Mouse (Mus musculus) thymus, postnatal 10 days (tissue): ENCODE data around the gene Mettl6.
A peak's percentile ranks its signal among the peaks of the same experiment; 100 is the strongest.
"Not testable (repeated sequence)": the region's sequence is repeated elsewhere in the genome, so short reads cannot be mapped to it uniquely, and the experiment has no call there.

Experiments used
- DNase-seq, 2 experiments: peaks; one replicate each; pipeline ENCODE4 v3.0.0; 2021; ENCODE audit warnings: low spot score in 2 of 2

Mettl6 gene

DNA sequence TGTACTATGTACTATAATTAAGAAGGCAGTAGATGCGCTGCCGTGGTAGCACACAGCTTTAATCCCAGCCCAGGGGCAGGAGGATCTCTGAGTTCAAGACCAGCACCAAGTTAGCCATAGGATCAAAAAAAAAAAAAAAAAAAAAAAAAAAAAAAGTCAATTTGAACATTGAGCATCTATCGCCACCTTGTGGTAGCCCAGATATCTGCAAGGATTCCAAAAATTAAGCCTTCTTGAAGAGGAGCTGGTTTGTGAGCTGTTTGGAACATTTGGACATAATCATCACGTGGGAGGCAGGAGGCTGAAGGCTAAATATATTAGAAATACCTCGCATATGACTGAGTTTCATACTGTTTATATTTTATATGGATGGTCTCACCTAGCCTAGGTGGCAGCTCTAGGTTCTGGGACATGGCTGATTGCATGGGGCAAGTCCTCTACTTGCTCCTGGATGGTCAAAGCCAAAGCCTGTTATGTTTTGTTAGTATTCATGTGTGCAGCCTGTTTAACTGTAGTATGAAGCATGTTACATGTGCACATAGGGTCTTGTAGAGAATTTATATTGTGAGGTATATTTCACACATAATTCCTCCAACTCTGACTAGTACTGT lies 22.3 kb downstream of the Mettl6 start:
- DNase-seq: peak; percentile 29 to 75

DNA sequence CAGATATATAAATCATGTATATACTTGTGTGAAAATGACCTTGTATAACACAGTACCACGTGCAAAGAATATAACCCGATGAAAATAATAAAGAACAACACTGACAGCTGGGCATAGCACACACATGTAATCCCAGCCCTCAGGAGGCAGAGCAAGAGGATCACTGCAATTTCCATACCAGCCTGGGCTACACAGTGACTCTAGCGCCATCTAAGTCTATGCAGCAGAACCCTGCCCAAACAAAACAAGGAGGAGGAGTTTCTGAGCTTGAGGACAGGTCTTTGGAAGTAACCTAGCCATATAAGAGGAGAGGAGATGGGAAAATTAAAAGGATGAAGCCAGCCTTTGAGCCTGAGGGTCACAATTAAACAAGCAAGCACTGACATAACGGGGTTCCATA lies 25.1 kb downstream of the Mettl6 start:
- no peak for DNase-seq

DNA sequence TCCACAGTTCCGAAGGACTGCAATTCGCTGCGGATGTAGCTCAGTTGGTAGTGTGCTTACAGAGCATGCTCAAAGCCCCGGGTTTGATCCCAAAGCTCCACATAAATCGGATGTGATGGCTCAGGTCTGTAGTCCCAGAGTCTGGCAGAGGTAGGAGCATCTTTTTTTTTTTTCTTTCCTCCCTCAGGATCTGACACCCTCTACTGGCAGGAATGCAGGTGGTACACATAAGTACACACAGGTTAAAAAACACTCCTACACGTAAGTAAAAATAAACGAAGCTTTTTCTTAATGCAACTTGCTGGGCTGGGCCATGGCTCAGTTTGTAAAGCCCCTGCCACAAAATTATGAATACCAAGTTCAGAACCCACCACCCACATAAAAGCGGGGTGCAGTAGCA lies 30.7 kb downstream of the Mettl6 start:
- no peak for DNase-seq

DNA sequence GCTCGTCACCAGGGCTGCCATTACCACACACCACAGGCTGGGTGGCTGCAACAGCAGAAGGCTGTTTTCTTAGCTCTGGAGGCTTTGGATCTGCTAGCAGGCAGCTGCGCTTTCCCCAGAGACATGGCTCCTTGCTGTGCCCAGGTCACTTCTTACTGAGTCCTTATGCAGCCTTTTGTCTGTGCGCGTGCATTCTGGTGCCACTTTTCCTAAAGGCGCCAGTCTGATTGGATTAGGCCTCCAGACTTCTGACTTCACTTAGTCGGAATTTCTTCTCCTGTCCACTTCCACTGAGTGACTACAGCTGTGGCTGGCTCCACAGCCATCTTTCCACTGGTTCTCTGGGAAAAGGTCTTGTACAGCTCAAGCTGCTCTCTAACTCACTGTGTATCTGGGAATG lies 32.0 kb downstream of the Mettl6 start:
- no peak for DNase-seq

DNA sequence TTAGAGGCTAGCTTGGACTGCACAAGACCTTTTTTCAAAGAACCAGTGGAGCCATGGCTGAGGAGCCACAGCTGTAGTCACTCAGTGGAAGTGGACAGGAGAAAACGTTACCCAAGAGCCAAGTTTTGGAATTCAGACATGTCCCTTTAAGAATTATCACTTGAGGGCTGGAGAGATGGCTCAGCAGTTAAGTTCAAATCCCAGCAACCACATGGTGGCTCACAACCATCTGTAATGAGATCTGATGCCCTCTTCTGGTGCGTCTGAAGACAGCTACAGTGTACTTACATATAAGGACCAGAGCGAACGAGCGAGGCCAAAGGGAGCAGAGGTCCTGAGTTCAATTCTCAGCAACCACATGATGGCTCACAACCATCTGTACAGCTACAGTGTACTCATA lies 32.6 kb downstream of the Mettl6 start:
- DNase-seq: not testable (repeated sequence)

DNA sequence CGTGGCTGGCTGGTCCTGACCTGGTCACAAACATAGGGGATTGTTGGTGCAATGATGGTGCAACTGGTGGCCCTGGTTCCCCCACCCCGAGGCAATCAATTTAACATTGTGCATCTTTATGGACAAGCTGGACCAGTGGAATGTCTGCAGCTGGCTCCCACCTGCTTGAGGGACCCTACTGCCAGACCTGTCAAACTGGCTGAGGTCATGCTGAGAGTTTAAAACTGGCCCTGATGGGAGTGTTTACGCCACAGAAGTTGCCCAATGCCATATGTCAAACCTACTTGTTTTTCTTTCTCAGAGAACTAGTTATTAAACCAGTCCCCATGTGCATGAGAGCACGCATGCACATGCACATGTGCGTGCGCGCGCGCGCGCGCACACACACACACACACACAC lies 36.8 kb downstream of the Mettl6 start:
- DNase-seq: no peak

DNA sequence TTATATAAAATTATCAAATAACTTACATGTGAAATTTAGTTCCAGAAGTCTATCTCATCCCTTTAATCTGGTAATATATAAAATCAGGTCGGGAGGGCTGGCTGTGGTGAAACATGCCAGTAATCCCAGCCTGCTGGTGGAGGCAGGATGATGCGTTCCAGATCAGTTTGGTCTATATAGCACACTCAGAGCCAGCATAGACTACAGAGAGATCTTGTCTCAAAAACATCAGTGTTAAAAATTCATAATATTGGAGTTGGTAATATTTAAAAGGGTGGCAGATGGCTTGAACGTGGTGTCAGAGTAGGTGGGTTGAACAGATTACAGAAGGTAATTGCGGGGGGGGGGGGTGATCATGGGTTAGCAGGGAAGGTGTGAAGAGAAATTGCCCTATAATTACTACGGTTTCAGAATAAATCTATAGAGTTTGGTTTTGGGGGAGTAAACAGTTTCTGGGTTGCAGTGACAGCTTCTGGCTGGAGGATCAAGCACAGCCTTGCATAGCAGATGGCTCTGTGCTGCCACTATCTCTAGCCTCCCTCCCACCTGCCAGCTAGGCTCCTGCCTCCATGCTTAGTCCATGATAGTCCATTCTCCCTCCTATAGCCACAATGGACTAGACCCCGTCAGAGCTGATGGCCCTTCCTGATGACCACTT lies 38.6 kb downstream of the Mettl6 start:
- DNase-seq: no peak

DNA sequence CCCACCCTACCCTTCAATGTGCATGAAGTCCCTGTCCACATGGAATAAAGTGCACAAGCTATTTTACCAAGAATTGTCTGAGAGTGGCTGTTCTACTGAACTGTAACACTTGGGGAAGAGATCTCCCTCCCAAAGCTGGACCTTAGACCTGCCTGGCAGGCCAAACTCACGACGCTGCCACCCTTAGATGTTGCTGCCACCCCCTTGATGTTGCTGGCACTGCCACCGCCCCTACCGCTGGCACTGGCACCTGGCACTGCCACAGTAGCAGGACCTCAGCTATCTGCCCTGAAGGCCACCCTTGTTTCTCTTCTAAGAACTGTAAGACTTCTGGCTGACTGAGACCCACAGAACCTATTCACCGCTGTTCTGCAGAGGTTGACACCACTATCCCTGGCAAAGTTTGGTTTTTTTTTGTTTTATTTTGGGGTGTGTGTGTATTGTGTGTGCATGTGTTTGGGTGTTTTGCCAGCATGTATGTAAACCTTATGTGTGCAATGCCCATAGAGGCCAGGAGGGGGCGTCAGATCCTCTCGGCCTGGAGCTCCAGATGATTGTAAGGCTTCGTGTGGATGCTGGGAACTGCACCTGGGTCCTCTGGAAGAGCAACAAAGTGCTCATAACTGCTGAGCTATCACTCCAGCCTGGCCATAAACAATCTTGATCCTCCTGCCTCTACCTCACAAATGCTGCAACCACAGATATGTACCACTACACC lies 39.8 kb downstream of the Mettl6 start:
- no peak for DNase-seq

DNA sequence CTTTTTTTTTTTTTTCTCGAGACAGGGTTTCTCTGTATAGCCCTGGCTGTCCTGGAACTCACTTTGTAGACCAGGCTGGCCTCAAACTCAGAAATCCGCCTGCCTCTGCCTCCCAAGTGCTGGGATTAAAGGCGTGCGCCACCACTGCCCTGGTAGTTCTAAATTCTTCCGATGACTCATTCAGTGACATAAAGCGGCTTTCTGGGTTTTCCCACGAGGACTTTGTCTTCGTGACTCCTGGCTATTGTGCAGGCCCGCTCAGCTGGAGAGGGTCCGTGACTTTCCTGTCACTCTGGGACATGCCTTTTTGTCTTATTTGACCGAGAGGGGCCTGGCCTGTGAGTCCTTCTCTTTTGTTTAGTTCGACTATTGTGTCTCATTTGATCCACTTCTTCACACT lies 40.9 kb downstream of the Mettl6 start:
- not testable (repeated sequence) for DNase-seq

DNA sequence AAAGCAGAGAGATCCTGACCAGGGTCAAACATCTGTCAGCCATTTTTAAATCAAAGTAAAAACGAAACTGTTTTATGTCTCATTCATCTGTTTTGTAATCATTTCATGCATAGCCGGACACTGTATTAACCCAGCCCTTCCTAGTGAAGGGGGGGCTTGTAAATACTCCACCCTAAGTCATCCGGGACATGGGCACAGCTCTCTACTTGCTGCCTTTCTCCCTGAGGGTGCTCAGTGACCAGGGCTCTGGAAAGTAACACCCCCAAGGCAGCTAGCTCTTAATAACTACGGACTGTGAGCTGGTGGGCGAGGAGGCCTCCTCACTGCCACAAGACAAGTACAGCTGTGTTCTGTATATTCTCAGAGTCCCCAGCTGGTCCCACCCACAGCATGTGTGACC lies 45.8 kb downstream of the Mettl6 start:
- DNase-seq: no peak

DNA sequence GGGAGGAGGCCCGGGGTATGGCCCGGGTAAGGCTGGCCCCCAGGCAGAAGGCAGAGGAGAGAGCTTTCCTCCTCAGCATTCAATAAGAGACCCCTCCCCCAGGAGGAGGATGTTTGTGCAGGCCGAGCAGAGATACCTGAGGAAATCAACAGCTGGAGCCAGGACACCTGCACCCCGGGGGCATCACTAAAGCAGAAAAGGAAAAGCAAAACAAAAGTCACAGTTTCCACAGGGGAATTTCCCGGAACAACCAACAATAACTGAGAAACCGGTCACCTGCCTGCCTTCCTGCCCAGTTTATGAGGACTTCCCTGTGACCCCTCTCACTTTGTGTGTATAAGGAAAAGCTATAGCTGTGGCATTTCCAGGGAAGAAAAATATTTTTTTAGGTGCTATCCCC lies 51.2 kb downstream of the Mettl6 start:
- DNase-seq: no peak

DNA sequence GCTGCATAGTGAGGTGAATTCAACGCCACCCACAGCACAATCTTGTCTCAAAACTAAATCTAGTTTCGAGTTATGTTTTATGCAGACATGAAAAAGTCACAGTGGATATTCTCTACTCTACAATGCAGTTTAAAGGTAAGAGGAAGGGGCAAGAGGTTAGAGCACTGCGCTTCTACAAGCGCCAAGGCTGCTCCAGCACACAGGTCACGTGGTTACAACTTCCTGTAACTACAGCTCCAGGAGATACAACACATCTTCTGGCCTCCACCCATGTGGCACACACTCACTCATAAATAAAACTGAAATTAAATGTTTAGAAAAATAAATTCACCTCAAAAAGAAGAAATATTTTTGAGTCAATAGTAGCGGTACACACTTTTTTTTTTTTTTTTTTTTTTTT lies 54.1 kb downstream of the Mettl6 start:
- DNase-seq: peak in 1 of 2 experiments; percentile 22

DNA sequence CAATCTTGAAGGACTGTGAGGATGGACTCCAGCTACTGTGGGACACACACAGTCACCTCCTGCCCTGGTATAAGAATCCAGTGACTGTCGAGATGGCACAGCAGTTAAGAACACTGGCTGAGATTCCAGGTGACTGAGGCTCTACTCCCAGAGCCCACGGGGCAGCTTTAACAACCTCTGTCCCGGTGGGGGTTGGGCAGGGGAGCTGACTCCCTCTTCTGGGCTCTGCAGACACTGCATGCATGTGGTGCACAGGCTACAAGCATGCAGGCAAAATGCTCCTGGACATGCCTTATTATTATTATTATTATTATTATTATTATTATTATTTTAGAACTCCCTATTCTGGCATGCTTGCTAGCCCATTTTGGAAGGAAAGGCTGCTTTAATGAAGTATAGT lies 54.6 kb downstream of the Mettl6 start:
- no peak for DNase-seq

DNA sequence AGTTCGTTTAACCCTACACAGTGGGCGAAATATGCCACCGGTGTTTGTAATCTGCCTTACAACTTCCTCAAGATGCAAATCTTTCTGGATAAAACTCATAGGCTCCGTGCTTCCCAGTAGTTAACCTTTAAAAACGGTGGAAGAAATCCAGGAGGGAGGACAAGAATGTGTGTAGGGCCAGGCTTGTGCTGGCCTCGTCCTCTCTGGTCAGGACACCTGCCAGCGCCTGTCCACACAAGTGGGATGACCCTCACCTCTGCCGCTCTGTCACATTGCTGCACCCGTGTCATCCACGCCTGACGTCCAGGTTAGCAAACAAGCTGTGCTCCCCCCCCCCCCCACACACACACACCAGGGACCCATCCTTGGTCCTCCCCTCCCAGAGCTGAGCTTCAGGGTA lies 55.6 kb downstream of the Mettl6 start:
- no peak for DNase-seq

DNA sequence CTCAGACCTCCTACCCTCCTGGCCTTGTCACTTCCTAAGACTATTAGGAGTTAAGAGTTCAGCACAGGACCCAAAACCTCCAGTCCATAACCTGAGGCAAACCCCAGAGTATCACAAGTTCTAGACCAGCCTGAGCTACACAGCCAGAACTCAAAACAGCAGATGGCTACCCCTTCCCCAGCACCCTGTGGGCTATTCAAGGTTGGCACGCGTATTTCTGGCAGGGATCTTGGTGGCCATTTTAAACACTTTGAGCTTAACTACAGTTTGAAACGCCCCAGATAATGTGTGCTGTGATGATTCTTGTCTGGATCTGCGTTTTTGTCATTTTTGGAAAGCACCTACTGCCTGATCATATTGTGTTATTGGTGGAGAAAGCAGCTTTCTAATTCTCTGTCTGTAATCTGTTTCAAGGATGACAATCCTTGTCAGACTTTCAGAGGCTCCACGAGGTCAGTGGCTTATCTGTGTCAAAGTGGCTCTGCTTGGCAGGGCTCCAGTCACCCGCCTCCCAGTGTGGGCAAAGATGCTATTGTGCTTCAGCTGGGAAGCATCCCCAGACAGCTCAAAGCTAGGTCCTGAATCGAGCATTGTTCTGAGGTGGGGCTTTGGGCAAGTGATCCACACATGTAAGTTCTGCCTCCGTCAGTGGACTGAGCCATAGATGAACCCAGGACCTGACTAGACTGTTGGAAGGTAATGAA lies 56.9 kb downstream of the Mettl6 start:
- DNase-seq: no peak

DNA sequence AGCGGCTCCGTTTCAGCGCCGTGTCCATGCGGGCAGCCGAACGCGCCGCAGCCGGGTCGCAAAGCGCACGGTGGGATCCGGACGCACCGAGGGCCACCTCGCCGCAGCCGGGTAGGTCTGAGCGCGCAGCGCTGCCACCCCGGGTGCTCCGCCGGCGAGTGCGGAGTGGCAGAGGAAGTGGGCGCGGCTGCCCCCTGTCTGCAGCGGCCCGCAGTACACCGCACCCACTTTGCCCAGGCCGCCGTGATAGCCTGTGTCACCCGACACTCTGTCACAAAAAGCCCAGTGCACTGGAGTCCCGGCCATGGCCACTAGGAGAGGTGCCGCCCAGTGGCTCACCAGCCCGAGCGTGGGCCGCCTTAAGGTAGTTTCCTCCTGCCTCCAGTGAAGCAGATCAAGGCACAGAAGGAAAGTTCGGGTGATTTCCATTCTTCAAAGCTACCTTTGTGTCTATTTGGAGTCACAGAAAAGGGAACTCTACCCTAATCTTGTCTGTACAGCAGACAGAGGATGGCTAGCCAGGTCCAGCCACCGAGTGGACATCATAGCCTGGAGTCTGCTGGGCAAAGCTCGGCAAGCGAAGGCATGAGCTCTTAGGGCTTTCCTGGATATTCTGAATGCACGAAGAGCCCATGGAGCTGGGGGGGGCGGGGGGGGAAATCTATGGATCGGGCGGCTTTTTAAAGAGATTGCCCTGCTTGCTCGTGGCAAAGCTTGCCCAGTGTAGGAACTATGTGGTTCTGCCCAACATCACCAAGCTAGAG lies 58.7 kb downstream of the Mettl6 start, which contains the start of gene Sh3bp5:
Gene Sh3bp5 (minus strand): TSS at position 149 of the 764 bp plus-strand sequence.
- peak; percentile 87 to 94 for DNase-seq

DNA sequence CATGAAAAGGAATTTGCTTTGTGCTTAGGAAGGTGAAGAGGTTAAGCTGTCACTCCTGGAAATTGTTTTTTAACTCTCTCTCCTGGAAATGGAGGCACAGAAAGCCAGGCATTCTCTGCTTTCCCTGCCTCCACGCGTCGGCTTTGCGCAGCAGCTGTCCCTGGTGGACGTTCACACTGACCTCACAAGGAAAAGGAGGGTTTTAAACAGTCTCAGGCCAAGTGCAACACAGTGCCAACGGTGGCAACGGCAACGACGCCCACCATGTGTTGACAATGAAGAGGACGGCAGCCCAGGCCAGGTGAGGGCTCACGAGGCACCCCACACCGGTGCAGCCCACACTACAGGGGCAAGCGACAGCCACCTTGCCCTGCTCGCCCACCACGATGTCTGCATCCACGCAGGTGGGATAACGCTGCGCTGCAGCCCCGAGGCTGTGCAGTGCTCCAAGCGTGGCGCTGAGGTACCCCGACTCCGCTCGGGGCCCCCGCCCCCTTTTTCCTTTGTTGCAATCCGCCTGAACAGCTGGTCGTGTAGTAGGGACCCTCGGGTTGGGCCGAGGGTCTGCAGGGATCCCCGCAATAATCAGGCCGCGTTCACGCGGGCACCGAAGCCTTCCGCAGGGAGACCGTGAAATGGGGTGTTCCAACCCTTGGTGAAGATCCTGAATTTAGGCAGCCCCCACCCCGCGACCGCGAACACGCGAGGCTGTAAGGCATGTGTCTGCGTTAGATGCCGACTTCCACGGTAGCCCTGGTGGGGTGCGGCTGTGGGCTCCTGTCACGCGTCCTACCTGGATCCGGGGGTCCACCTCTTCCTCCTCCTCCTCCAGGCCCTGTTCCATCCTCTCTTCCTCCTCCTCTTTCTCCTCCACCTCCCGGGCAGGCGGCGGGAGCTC lies 59.6 kb downstream of the Mettl6 start:
- peak; percentile 46 to 48 for DNase-seq

DNA sequence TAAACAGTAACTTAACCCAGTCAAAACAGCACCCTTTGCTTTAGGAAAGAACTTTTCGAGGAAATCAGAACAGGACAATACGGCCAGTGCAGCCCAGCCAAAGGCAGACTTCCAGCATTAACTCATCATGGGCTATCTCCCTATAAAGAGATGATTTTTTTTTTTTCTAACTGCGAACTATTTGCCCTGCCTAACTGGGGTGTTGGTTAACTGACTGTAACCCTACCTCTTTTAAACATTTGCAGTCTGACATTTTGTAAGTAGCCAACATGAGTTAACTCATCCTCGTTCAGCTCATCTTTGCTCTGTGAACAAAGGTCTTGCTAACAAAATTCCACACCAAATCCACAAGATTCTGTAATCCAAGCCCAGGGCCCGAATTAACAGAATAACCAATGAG lies 60.4 kb downstream of the Mettl6 start:
- no peak for DNase-seq

DNA sequence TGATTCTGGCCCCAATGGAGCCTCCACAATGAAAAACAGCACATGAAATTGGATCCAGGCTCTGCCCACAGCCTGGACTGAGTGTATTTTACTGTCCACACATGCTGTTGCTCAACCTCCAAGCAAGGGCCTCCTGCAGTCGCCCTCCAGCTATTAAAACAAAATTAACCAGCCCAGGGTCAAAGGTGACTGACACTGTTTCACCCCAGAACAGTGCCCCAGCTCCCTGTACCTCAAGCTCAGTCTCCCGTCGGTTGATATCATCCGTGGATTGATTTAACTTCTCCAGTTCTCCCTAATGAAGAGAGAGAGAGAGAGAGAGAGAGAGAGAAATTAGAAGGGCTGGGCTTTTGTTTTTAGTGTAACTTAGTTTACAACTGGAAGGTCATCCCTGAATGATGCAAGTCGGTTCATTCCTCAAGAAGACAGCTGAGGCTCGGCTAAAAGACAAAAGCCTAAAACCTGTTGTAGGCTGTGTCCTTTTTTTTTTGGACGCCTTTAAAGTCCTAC lies 60.9 kb downstream of the Mettl6 start:
- DNase-seq: no peak

DNA sequence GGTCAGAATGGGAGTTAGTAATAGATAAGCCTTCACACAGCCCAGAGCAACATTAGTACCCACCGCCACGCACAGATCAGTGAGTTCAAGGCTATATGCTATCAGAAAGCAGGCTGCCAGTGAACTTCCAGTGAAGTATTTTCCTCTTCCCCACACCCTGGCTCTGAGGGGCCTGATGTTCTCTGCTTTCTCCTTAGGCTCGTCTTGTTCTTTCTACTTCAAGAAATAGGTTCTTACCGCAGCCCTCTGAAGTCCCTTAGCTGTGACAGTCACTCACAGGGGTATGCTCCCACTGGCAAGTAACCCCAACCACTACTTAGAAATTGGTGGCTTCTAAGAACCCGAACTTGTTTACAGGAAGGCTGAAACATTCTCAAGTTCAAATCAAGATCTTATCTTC lies 61.7 kb downstream of the Mettl6 start:
- DNase-seq: no peak

DNA sequence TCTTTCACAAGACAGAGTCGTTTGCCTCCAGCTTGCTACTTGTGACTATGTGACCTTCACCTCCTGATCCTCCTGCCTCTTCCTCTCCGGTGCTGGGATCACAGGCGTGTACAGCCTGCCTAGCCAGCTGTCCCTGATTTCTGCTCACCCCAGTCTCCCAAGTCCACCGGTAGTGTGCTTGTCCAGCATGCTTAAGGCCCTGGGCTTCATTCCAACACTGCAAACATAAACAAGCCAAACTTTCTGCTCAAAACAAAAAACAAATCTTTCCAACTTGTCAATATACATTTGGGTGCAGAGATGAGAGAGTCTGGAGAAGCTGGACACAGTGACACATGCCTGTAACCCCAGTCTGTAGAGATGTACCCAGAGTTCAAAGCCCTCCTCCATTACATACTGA lies 62.4 kb downstream of the Mettl6 start:
- no peak for DNase-seq
